Mouse (Mus musculus) heart, postnatal 0 days (tissue): ENCODE results near the gene Nsf.

ENCODE experiments used
- CTCF ChIP-seq: IDR thresholded peaks from 2 replicates; pipeline ENCODE4 v1.5.1; 2016; ENCODE audit warnings: antibody characterized with exemption, control low read depth, low read depth
- EP300 ChIP-seq: IDR thresholded peaks from 2 replicates; pipeline ENCODE4 v1.6.1; 2016; ENCODE audit warnings: antibody characterized with exemption, low read depth

- TF ChIP-seq CTCF = no peak
- TF ChIP-seq EP300 = no peak
Observed at GRCm38 (mm10) chr11:103859933-103860610, 93.8 kb downstream of the Nsf start.
